Mouse (Mus musculus) kidney, adult 2 months (tissue): ENCODE data around the gene H2-Q2. TPM values are rescaled to one million over a fixed set of nuclear protein-coding genes. Genes with fewer than 3 reads are reported as not detected.
"Not testable (repeated sequence)": the region's sequence is repeated elsewhere in the genome, so short reads cannot be mapped to it uniquely, and the experiment has no call there.

Source experiments
- DNase-seq: peaks from one replicate; pipeline ENCODE4 v3.0.0; 2021
- H3K27ac ChIP-seq: fragments of 200-500 bp; 2 replicates; pipeline ENCODE4 v1.5.1; 2012; ENCODE audit warnings: low read depth, low read length, control low read depth, inconsistent platforms; ENCODE audit not compliant: insufficient read depth
- H3K27me3 ChIP-seq: fragments of 200-500 bp; replicated peaks from 2 replicates; pipeline ENCODE4 v1.6.1; 2012; ENCODE audit warnings: mild to moderate bottlenecking, moderate library complexity, low read length, inconsistent platforms; ENCODE audit not compliant: control insufficient read depth, insufficient read depth
- H3K36me3 ChIP-seq: fragments of 200-500 bp; 2 replicates; pipeline ENCODE4 v1.6.1; 2012; ENCODE audit warnings: mild to moderate bottlenecking, moderate library complexity, low read length, inconsistent platforms; ENCODE audit not compliant: control insufficient read depth, insufficient read depth
- H3K4me1 ChIP-seq: fragments of 200-500 bp; 2 replicates; pipeline ENCODE4 v1.6.1; 2011; ENCODE audit warnings: low read length; ENCODE audit not compliant: control insufficient read depth, insufficient read depth
- H3K4me3 ChIP-seq: fragments of 200-500 bp; 2 replicates; pipeline ENCODE4 v1.5.1; 2011; ENCODE audit warnings: mild to moderate bottlenecking, low read depth, low read length, control low read depth; ENCODE audit not compliant: insufficient read depth
- CTCF ChIP-seq: fragments of 200-500 bp; conservative IDR thresholded peaks from 2 replicates; pipeline ENCODE4 v1.5.1; 2011; ENCODE audit warnings: low read depth, mild to moderate bottlenecking, control low read depth, low read length, moderate library complexity, mixed read lengths; ENCODE audit not compliant: insufficient read depth, insufficient read length
- POLR2A ChIP-seq: fragments of 200-500 bp; IDR thresholded peaks from one replicate; pipeline ENCODE4 v1.6.1; 2011; ENCODE audit warnings: low read depth, low read length, control low read depth
- WGBS: fragments of 180-500 bp; shearing (Covaris S2); methylation state at CpG from one replicate; pipeline ENCODE4 v1.1.7; 2018; 5-methylcytosine and 5-hydroxymethylcytosine counted together
- polyA plus RNA-seq: library from polyadenylated mRNA; depleted of rRNA; stranded (reverse); fragments of >200 nt; gene quantifications from 2 replicates; pipeline ENCODE4 v1.2.3, GENCODE M21; 2012

H2-Q2 gene
- polyA plus RNA-seq, 1 experiment: 2.1 TPM

- TF ChIP-seq POLR2A: no peak
- no peak for TF ChIP-seq CTCF
- no peak overlapping the region for H3K4me3 ChIP-seq
- DNase-seq: no peak
- H3K27ac ChIP-seq: no peak overlapping the region
- 73% methylated on average over 2 of the region's 2 CpGs for WGBS
- H3K36me3 ChIP-seq: no peaks in the 10 kb centered on the region
- H3K4me1 ChIP-seq: no peaks in the 10 kb centered on the region
- H3K27me3 ChIP-seq: no peaks in the 10 kb centered on the region
Measured at GRCm38 (mm10) chr17:35354071-35354470, 12.0 kb downstream of the H2-Q2 start.

GRCm38 (mm10) chr17:35357086-35357485 is 15.0 kb downstream of the H2-Q2 start:
- Histone ChIP-seq H3K4me1 (no peaks in the 10 kb centered on the region), H3K27me3 (no peaks in the 10 kb centered on the region), H3K36me3 (no peaks in the 10 kb centered on the region), H3K4me3 (no peak overlapping the region), H3K27ac (no peak overlapping the region)
- WGBS: 58% methylated on average over 1 of the region's 1 CpGs
- no peak for TF ChIP-seq POLR2A
- no peak for TF ChIP-seq CTCF
- DNase-seq: no peak

GRCm38 (mm10) chr17:35358763-35359469 is 16.9 kb downstream of the H2-Q2 start:
- no peaks in the 10 kb centered on the region for H3K4me1 ChIP-seq
- TF ChIP-seq POLR2A (no peak), CTCF (no peak)
- no peaks in the 10 kb centered on the region for H3K36me3 ChIP-seq
- no peaks in the 10 kb centered on the region for H3K27me3 ChIP-seq
- no peak overlapping the region for H3K27ac ChIP-seq
- WGBS: 7% methylated on average over 38 of the region's 38 CpGs
- H3K4me3 ChIP-seq: peak overlapping the region; percentile 30
- no peak for DNase-seq

GRCm38 (mm10) chr17:35359470-35359862 is 17.4 kb downstream of the H2-Q2 start:
- Histone ChIP-seq H3K27me3 (no peaks in the 10 kb centered on the region), H3K36me3 (no peaks in the 10 kb centered on the region), H3K4me1 (no peaks in the 10 kb centered on the region), H3K4me3 (peak overlapping the region; percentile 30), H3K27ac (no peak overlapping the region)
- WGBS: 23% methylated on average over 21 of the region's 21 CpGs
- TF ChIP-seq POLR2A (no peak), CTCF (no peak)
- DNase-seq: no peak

- TF ChIP-seq POLR2A: peak; percentile 89
- TF ChIP-seq CTCF: no peak
- H3K27ac ChIP-seq: peak within 1 kb of the TSS; percentile 4; the same call in 1 of the 2 replicates
- under 1% methylated on average over 16 of the region's 16 CpGs for WGBS
- no peaks in the 10 kb centered on the region for H3K27me3 ChIP-seq
- peak within 1 kb of the TSS; percentile 62 for H3K4me3 ChIP-seq
- peak; percentile 97 for DNase-seq
- H3K36me3 ChIP-seq: no peaks in the 10 kb centered on the region
- no peaks in the 10 kb centered on the region for H3K4me1 ChIP-seq
Measured at GRCm38 (mm10) chr17:35379369-35379728, 37.3 kb downstream of the H2-Q2 start, which contains the start of gene H2-Q4. H2-Q4 (plus strand) TSS chr17:35379617.

GRCm38 (mm10) chr17:35379729-35380451 is 37.8 kb downstream of the H2-Q2 start:
- H3K27ac ChIP-seq: no peak overlapping the region
- peak overlapping the region; percentile 62 for H3K4me3 ChIP-seq
- TF ChIP-seq CTCF (no peak), POLR2A (no peak)
- peak; percentile 59 for DNase-seq
- H3K27me3 ChIP-seq: no peaks in the 10 kb centered on the region
- no peaks in the 10 kb centered on the region for H3K4me1 ChIP-seq
- H3K36me3 ChIP-seq: no peaks in the 10 kb centered on the region
- WGBS: under 1% methylated on average over 70 of the region's 70 CpGs

GRCm38 (mm10) chr17:35389796-35390195 is 47.8 kb downstream of the H2-Q2 start:
- DNase-seq, H3K27ac ChIP-seq, H3K4me3 ChIP-seq, H3K36me3 ChIP-seq, H3K27me3 ChIP-seq, H3K4me1 ChIP-seq: not testable (repeated sequence)
- peak; percentile 39 for TF ChIP-seq CTCF
- WGBS: 7% methylated on average over 7 of the region's 7 CpGs

- H3K27ac ChIP-seq, H3K4me3 ChIP-seq, DNase-seq, H3K27me3 ChIP-seq, H3K4me1 ChIP-seq, H3K36me3 ChIP-seq: not testable (repeated sequence)
- WGBS: 83% methylated on average over 2 of the region's 2 CpGs
Measured at GRCm38 (mm10) chr17:35392671-35393070, 50.6 kb downstream of the H2-Q2 start.

- not testable (repeated sequence) for H3K36me3 ChIP-seq, H3K27me3 ChIP-seq, H3K27ac ChIP-seq, H3K4me1 ChIP-seq
- WGBS: 2% methylated on average over 61 of the region's 75 CpGs
- peak overlapping the region; percentile 34 for H3K4me3 ChIP-seq
- peak; percentile 47 for DNase-seq
Measured at GRCm38 (mm10) chr17:35393864-35394800, 52.1 kb downstream of the H2-Q2 start.
